Mouse (Mus musculus): ENCODE results near the gene Ctnnbl1. TPM values are rescaled to one million over a fixed set of nuclear protein-coding genes. Genes with fewer than 3 reads are reported as not detected.

Gene Ctnnbl1
- polyA plus RNA-seq, 1 experiment from 2014 or later, result 36.3 TPM

- WGBS (ENCODE audit: insufficient replicate concordance), result 65% methylated on average over 2 of the region's 2 CpGs
- Histone ChIP-seq H3K4me2 (no peak overlapping the region), H3K36me3 (ENCODE audit: control insufficient read depth, insufficient read depth, low read length) (no peaks in the 10 kb centered on the region), H3K4me3 (ENCODE audit: low read depth, low read length) (no peak overlapping the region), H3K4me1 (ENCODE audit: control insufficient read depth, insufficient read depth, low read length) (no peaks in the 10 kb centered on the region), H3K27me3 (ENCODE audit: control insufficient read depth, insufficient read depth, low read length) (no peaks in the 10 kb centered on the region), H3K9me3 (replicated peaks; ENCODE audit: control insufficient read depth, low read length) (no peaks in the 10 kb centered on the region), H3K9ac (ENCODE audit: low read depth, low read length) (no peak overlapping the region), H3K27ac (ENCODE audit: low read depth, low read length) (no peak overlapping the region)
- ATAC-seq (replicated peaks; ENCODE audit: insufficient number of reproducible peaks, low FRiP score, low TSS enrichment), result no peak
Observed at GRCm38 (mm10) chr2:157775957-157776356, 38.8 kb downstream of the Ctnnbl1 start.

GRCm38 (mm10) chr2:157780956-157781355 lies 43.8 kb downstream of the Ctnnbl1 start:
- H3K27ac ChIP-seq (ENCODE audit: low read depth, low read length), result no peak overlapping the region
- H3K4me1 ChIP-seq (ENCODE audit: control insufficient read depth, insufficient read depth, low read length), result no peaks in the 10 kb centered on the region
- H3K4me3 ChIP-seq (ENCODE audit: low read depth, low read length), result no peak overlapping the region
- H3K27me3 ChIP-seq (ENCODE audit: control insufficient read depth, insufficient read depth, low read length), result no peaks in the 10 kb centered on the region
- H3K4me2 ChIP-seq, result no peak overlapping the region
- H3K9me3 ChIP-seq (replicated peaks; ENCODE audit: control insufficient read depth, low read length), result no peaks in the 10 kb centered on the region
- H3K9ac ChIP-seq (ENCODE audit: low read depth, low read length), result no peak overlapping the region
- ATAC-seq (replicated peaks; ENCODE audit: insufficient number of reproducible peaks, low FRiP score, low TSS enrichment), result no peak
- H3K36me3 ChIP-seq (ENCODE audit: control insufficient read depth, insufficient read depth, low read length), result no peaks in the 10 kb centered on the region
- WGBS (ENCODE audit: insufficient replicate concordance), result 84% methylated on average over 3 of the region's 3 CpGs

GRCm38 (mm10) chr2:157783152-157783551 lies 46.0 kb downstream of the Ctnnbl1 start:
- 89% methylated on average over 16 of the region's 16 CpGs for WGBS (ENCODE audit: insufficient replicate concordance)
- Histone ChIP-seq H3K36me3 (ENCODE audit: control insufficient read depth, insufficient read depth, low read length) (no peaks in the 10 kb centered on the region), H3K4me1 (ENCODE audit: control insufficient read depth, insufficient read depth, low read length) (no peaks in the 10 kb centered on the region; the same call in 1 of the 2 replicates), H3K9me3 (replicated peaks; ENCODE audit: control insufficient read depth, low read length) (no peaks in the 10 kb centered on the region), H3K9ac (ENCODE audit: low read depth, low read length) (no peak overlapping the region), H3K27ac (ENCODE audit: low read depth, low read length) (no peak overlapping the region), H3K4me3 (ENCODE audit: low read depth, low read length) (no peak overlapping the region), H3K27me3 (ENCODE audit: control insufficient read depth, insufficient read depth, low read length) (no peaks in the 10 kb centered on the region), H3K4me2 (no peak overlapping the region)
- ATAC-seq (replicated peaks; ENCODE audit: insufficient number of reproducible peaks, low FRiP score, low TSS enrichment), result no peak

GRCm38 (mm10) chr2:157784238-157784637 lies 47.0 kb downstream of the Ctnnbl1 start:
- H3K36me3 ChIP-seq (ENCODE audit: control insufficient read depth, insufficient read depth, low read length), result no peaks in the 10 kb centered on the region
- H3K4me3 ChIP-seq (ENCODE audit: low read depth, low read length), result no peak overlapping the region
- 75% methylated on average over 6 of the region's 6 CpGs for WGBS (ENCODE audit: insufficient replicate concordance)
- H3K9me3 ChIP-seq (replicated peaks; ENCODE audit: control insufficient read depth, low read length), result no peaks in the 10 kb centered on the region
- H3K4me1 ChIP-seq (ENCODE audit: control insufficient read depth, insufficient read depth, low read length), result no peaks in the 10 kb centered on the region; the same call in 1 of the 2 replicates
- no peaks in the 10 kb centered on the region for H3K27me3 ChIP-seq (ENCODE audit: control insufficient read depth, insufficient read depth, low read length)
- no peak overlapping the region for H3K4me2 ChIP-seq
- no peak for ATAC-seq (replicated peaks; ENCODE audit: insufficient number of reproducible peaks, low FRiP score, low TSS enrichment)
- no peak overlapping the region for H3K9ac ChIP-seq (ENCODE audit: low read depth, low read length)
- H3K27ac ChIP-seq (ENCODE audit: low read depth, low read length), result no peak overlapping the region

- Histone ChIP-seq H3K9me3 (replicated peaks; ENCODE audit: control insufficient read depth, low read length) (no peaks in the 10 kb centered on the region), H3K36me3 (ENCODE audit: control insufficient read depth, insufficient read depth, low read length) (no peaks in the 10 kb centered on the region), H3K27ac (ENCODE audit: low read depth, low read length) (no peak overlapping the region), H3K4me1 (ENCODE audit: control insufficient read depth, insufficient read depth, low read length) (no peaks in the 10 kb centered on the region; the same call in 1 of the 2 replicates), H3K4me2 (no peak overlapping the region), H3K27me3 (ENCODE audit: control insufficient read depth, insufficient read depth, low read length) (no peaks in the 10 kb centered on the region), H3K4me3 (ENCODE audit: low read depth, low read length) (no peak overlapping the region), H3K9ac (ENCODE audit: low read depth, low read length) (no peak overlapping the region)
- WGBS (ENCODE audit: insufficient replicate concordance), result 65% methylated on average over 2 of the region's 2 CpGs
- ATAC-seq (replicated peaks; ENCODE audit: insufficient number of reproducible peaks, low FRiP score, low TSS enrichment), result no peak
Observed at GRCm38 (mm10) chr2:157784647-157785046, 47.4 kb downstream of the Ctnnbl1 start.

GRCm38 (mm10) chr2:157789226-157789625 lies 52.0 kb downstream of the Ctnnbl1 start:
- peaks cover 3% of the 10 kb centered on the region; the same call in 1 of the 2 replicates for H3K4me1 ChIP-seq (ENCODE audit: control insufficient read depth, insufficient read depth, low read length)
- no peaks in the 10 kb centered on the region for H3K9me3 ChIP-seq (replicated peaks; ENCODE audit: control insufficient read depth, low read length)
- no peak overlapping the region for H3K27ac ChIP-seq (ENCODE audit: low read depth, low read length)
- no peak overlapping the region for H3K9ac ChIP-seq (ENCODE audit: low read depth, low read length)
- H3K4me2 ChIP-seq, result no peak overlapping the region
- H3K4me3 ChIP-seq (ENCODE audit: low read depth, low read length), result no peak overlapping the region
- H3K36me3 ChIP-seq (ENCODE audit: control insufficient read depth, insufficient read depth, low read length), result no peaks in the 10 kb centered on the region
- 74% methylated on average over 7 of the region's 7 CpGs for WGBS (ENCODE audit: insufficient replicate concordance)
- no peaks in the 10 kb centered on the region for H3K27me3 ChIP-seq (ENCODE audit: control insufficient read depth, insufficient read depth, low read length)
- ATAC-seq (replicated peaks; ENCODE audit: insufficient number of reproducible peaks, low FRiP score, low TSS enrichment), result no peak

GRCm38 (mm10) chr2:157790836-157791495 lies 53.8 kb downstream of the Ctnnbl1 start:
- no peak for ATAC-seq (replicated peaks; ENCODE audit: insufficient number of reproducible peaks, low FRiP score, low TSS enrichment)
- H3K9ac ChIP-seq (ENCODE audit: low read depth, low read length), result no peak overlapping the region
- H3K4me2 ChIP-seq, result no peak overlapping the region
- H3K27ac ChIP-seq (ENCODE audit: low read depth, low read length), result no peak overlapping the region
- H3K4me1 ChIP-seq (ENCODE audit: control insufficient read depth, insufficient read depth, low read length), result peaks cover 3% of the 10 kb centered on the region; the same call in 1 of the 2 replicates
- no peaks in the 10 kb centered on the region for H3K9me3 ChIP-seq (replicated peaks; ENCODE audit: control insufficient read depth, low read length)
- no peaks in the 10 kb centered on the region for H3K36me3 ChIP-seq (ENCODE audit: control insufficient read depth, insufficient read depth, low read length)
- H3K4me3 ChIP-seq (ENCODE audit: low read depth, low read length), result no peak overlapping the region
- WGBS (ENCODE audit: insufficient replicate concordance), result 91% methylated on average over 8 of the region's 8 CpGs
- H3K27me3 ChIP-seq (ENCODE audit: control insufficient read depth, insufficient read depth, low read length), result no peaks in the 10 kb centered on the region

GRCm38 (mm10) chr2:157791528-157792162 lies 54.4 kb downstream of the Ctnnbl1 start:
- WGBS (ENCODE audit: insufficient replicate concordance), result 77% methylated on average over 14 of the region's 14 CpGs
- no peaks in the 10 kb centered on the region for H3K36me3 ChIP-seq (ENCODE audit: control insufficient read depth, insufficient read depth, low read length)
- peaks cover 3% of the 10 kb centered on the region; the same call in 1 of the 2 replicates for H3K4me1 ChIP-seq (ENCODE audit: control insufficient read depth, insufficient read depth, low read length)
- H3K27ac ChIP-seq (ENCODE audit: low read depth, low read length), result no peak overlapping the region
- H3K27me3 ChIP-seq (ENCODE audit: control insufficient read depth, insufficient read depth, low read length), result no peaks in the 10 kb centered on the region
- ATAC-seq (replicated peaks; ENCODE audit: insufficient number of reproducible peaks, low FRiP score, low TSS enrichment), result no peak
- H3K9me3 ChIP-seq (replicated peaks; ENCODE audit: control insufficient read depth, low read length), result no peaks in the 10 kb centered on the region
- H3K4me3 ChIP-seq (ENCODE audit: low read depth, low read length), result no peak overlapping the region
- no peak overlapping the region for H3K9ac ChIP-seq (ENCODE audit: low read depth, low read length)
- no peak overlapping the region for H3K4me2 ChIP-seq

Measured in heart, embryonic 11.5 days (tissue).